Mouse (Mus musculus): ENCODE results near the gene Fbxo28. TPM values are rescaled to one million over a fixed set of nuclear protein-coding genes. Genes with fewer than 3 reads are reported as not detected.

The Fbxo28 gene
- polyA plus RNA-seq, 2 experiments: 3.8 to 7.1 TPM

DNA sequence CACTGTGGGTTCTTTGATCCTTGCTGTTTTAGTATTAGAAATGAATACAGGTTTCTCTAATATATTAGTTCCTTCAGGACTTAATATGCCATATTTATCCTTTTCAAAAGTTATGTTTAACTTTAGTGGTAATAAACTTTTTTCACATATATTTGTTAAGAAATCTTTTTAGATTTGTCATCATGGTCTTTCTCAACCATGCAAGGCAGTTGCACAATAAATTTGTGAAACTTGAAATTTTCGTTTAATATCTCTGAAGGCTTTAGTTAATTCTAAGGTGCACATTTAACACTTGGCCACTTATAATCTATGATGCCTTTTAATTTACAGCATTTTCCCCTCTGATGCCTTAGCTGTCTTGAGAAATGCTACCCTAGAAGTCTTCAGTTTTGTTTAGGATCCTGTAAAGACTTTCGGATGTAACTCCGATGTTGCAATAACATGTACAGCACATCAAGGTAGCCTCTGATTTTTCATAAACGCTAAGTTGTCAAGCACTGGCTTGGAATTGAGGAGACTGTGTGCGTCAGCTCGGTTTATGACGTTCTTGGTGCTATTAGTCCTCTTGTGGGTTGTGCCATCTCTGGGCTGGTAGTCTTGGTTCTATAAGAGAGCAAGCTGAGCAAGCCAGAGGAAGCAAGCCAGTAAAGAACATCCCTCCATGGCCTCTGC is 7.5 kb downstream of the Fbxo28 start:
- ATAC-seq (ENCODE audit: insufficient read depth) (no peak), DNase-seq (ENCODE audit: low read depth in 3 of 3, low spot score in 3 of 3) (no peak)
- WGBS (ENCODE audit: insufficient replicate concordance): 79% methylated on average over 7 of the region's 7 CpGs
- Histone ChIP-seq H3K27ac (no peak overlapping the region), H3K4me3 (ENCODE audit: insufficient read depth in 1 of 2, low read depth in 2 of 2, low read length in 2 of 2) (no peak overlapping the region), H3K9ac (replicated peaks) (no peak overlapping the region), H3K9me3 (ENCODE audit: control insufficient read depth, low read length) (no peaks in the 10 kb centered on the region), H3K4me1 (replicated peaks; ENCODE audit: control insufficient read depth in 2 of 2, insufficient read depth in 2 of 2, low read length in 1 of 2) (peaks cover 0 to 5% of the 10 kb centered on the region in 2 experiments; a peak in 2 of 4 replicates), H3K4me2 (ENCODE audit: low read depth) (no peak overlapping the region), H3K36me3 (replicated peaks; ENCODE audit: control insufficient read depth, insufficient read depth, low read depth) (no peaks in the 10 kb centered on the region; the same call in 1 of the 2 replicates), H3K27me3 (ENCODE audit: control insufficient read depth, insufficient read depth, low read length) (no peaks in the 10 kb centered on the region)
- TF ChIP-seq EP300 (IDR thresholded peaks at IDR 0.05; ENCODE audit: low read depth) (no peak), CTCF (IDR thresholded peaks at IDR 0.05; ENCODE audit: low read depth) (no peak)

DNA sequence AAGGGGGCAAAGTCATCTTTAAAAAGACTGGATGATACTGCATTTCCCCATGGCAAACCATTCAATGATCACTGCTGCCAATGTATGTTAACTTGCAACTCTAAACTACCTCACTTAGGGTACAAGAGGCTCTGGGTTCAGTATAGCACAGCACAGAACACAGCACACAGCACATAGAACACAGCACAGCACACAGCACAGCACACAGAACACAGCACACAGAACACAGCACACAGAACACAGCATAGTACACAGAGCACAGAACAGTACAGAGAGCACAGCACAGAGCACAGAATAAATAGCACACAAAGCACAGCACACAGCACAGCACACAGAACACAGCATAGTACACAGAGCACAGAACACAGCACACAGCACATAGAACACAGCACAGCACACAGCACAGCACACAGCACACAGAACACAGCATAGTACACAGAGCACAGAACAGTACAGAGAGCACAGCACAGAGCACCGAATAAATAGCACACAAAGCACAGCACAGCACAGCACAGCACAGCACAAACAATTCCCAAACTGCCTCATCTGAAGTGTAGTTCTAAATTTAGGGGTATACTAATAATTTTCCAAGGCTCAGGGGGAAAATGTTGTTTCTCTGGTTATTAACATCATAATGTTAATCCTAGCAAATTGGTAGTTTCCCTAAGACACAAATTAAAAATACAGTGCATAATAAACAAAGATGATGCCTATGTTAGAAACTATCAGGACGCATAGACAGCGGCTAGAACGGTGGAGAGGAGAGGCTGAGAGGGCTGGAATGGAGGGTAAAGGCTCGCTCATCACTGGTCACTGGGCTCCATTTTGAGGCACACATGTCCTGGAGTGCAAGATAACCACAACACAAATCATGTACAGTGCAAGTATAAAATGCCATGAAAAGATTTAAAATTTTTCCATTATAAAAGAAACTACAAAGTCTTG is 9.1 kb downstream of the Fbxo28 start:
- DNase-seq (ENCODE audit: low read depth in 3 of 3, low spot score in 3 of 3) (no peak), ATAC-seq (ENCODE audit: insufficient read depth) (no peak)
- WGBS (ENCODE audit: insufficient replicate concordance): 84% methylated on average over 5 of the region's 5 CpGs
- H3K36me3 ChIP-seq (replicated peaks; ENCODE audit: control insufficient read depth, insufficient read depth, low read depth): peaks cover 3% of the 10 kb centered on the region; the same call in 1 of the 2 replicates
- H3K9me3 ChIP-seq (ENCODE audit: control insufficient read depth, low read length): no peaks in the 10 kb centered on the region
- no peak overlapping the region for H3K27ac ChIP-seq
- no peak overlapping the region for H3K4me2 ChIP-seq (ENCODE audit: low read depth)
- TF ChIP-seq CTCF (IDR thresholded peaks at IDR 0.05; ENCODE audit: low read depth): no peak
- no peak for TF ChIP-seq EP300 (IDR thresholded peaks at IDR 0.05; ENCODE audit: low read depth)
- no peak overlapping the region for H3K4me3 ChIP-seq (ENCODE audit: insufficient read depth in 1 of 2, low read depth in 2 of 2, low read length in 2 of 2)
- H3K27me3 ChIP-seq (ENCODE audit: control insufficient read depth, insufficient read depth, low read length): no peaks in the 10 kb centered on the region
- H3K4me1 ChIP-seq (replicated peaks; ENCODE audit: control insufficient read depth in 2 of 2, insufficient read depth in 2 of 2, low read length in 1 of 2): peaks cover 0 to 5% of the 10 kb centered on the region in 2 experiments; a peak in 2 of 4 replicates
- H3K9ac ChIP-seq (replicated peaks): no peak overlapping the region

DNA sequence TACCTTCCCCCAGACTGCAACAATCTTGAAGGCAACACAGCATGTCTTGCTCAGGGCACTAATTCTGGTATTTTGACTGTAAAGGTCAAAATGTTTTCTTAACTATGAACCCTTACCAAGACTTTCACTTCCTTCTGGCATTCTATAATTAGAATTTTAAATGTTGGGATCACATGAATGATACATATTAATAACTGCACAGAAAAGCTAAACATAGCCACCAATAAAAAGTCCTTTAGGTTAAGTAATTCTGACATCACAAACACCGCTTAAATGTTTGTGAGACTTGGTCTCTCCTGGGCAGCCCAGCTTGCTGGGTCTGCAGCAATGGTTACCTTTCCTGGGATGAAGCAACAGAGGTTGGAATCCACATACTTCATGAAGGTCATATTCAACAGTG is 15.5 kb downstream of the Fbxo28 start:
- WGBS (ENCODE audit: insufficient replicate concordance): 81% methylated on average over 1 of the region's 1 CpGs
- no peak overlapping the region for H3K4me2 ChIP-seq (ENCODE audit: low read depth)
- DNase-seq (ENCODE audit: low read depth in 3 of 3, low spot score in 3 of 3) (no peak), ATAC-seq (ENCODE audit: insufficient read depth) (no peak)
- TF ChIP-seq EP300 (IDR thresholded peaks at IDR 0.05; ENCODE audit: low read depth) (no peak), CTCF (IDR thresholded peaks at IDR 0.05; ENCODE audit: low read depth) (no peak)
- peaks cover 38% of the 10 kb centered on the region for H3K36me3 ChIP-seq (replicated peaks; ENCODE audit: control insufficient read depth, insufficient read depth, low read depth)
- H3K27me3 ChIP-seq (ENCODE audit: control insufficient read depth, insufficient read depth, low read length): no peaks in the 10 kb centered on the region
- no peaks in the 10 kb centered on the region for H3K9me3 ChIP-seq (ENCODE audit: control insufficient read depth, low read length)
- H3K4me1 ChIP-seq (replicated peaks; ENCODE audit: control insufficient read depth in 2 of 2, insufficient read depth in 2 of 2, low read length in 1 of 2): no peaks in the 10 kb centered on the region
- H3K4me3 ChIP-seq (ENCODE audit: insufficient read depth in 1 of 2, low read depth in 2 of 2, low read length in 2 of 2): no peak overlapping the region
- no peak overlapping the region for H3K27ac ChIP-seq
- H3K9ac ChIP-seq (replicated peaks): no peak overlapping the region

DNA sequence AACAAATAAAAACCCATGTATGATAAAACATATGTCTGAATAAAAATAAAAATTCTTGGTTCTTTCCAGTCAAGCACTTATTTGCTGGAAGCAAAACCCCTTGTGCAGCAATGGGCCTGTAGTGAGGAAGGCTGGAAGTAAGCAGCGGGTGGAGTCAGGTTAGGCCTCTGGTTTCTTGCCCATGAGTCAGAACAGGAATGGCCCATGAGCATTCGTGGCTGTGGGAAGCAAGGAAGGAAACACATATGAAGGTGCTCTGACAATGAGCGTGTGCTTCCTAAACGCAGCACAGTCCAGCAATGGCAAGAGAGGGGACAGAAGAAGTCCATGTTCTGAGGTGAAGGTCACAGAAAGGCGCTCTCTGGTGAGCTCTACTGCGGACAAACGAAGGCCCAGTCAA is 16.9 kb downstream of the Fbxo28 start:
- no peaks in the 10 kb centered on the region for H3K9me3 ChIP-seq (ENCODE audit: control insufficient read depth, low read length)
- H3K9ac ChIP-seq (replicated peaks): no peak overlapping the region
- no peak overlapping the region for H3K27ac ChIP-seq
- TF ChIP-seq EP300 (IDR thresholded peaks at IDR 0.05; ENCODE audit: low read depth): no peak
- no peaks in the 10 kb centered on the region for H3K4me1 ChIP-seq (replicated peaks; ENCODE audit: control insufficient read depth in 2 of 2, insufficient read depth in 2 of 2, low read length in 1 of 2)
- H3K4me2 ChIP-seq (ENCODE audit: low read depth): no peak overlapping the region
- DNase-seq (ENCODE audit: low read depth in 3 of 3, low spot score in 3 of 3) (no peak), ATAC-seq (ENCODE audit: insufficient read depth) (no peak)
- H3K36me3 ChIP-seq (replicated peaks; ENCODE audit: control insufficient read depth, insufficient read depth, low read depth): peaks cover 40% of the 10 kb centered on the region
- 83% methylated on average over 7 of the region's 7 CpGs for WGBS (ENCODE audit: insufficient replicate concordance)
- no peak overlapping the region for H3K4me3 ChIP-seq (ENCODE audit: insufficient read depth in 1 of 2, low read depth in 2 of 2, low read length in 2 of 2)
- no peaks in the 10 kb centered on the region for H3K27me3 ChIP-seq (ENCODE audit: control insufficient read depth, insufficient read depth, low read length)

DNA sequence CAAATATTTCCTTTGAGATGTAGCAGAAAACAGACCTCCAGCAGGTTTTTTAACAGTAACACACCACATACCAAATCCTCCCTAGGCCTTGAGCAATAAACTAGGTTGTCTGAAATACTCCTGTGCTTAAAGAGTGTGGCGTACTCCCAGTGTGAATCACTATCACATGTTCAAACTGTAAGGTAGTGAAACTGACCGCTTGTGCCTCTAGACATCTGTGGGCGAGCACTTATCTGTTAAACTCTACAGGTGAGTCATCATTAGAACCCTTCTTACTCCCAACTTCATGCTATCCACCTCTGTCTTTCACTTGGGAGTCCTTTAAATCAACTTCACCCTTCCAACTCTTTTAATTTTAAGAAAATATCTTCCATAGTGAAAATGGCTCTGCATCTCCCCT is 18.3 kb downstream of the Fbxo28 start:
- H3K9me3 ChIP-seq (ENCODE audit: control insufficient read depth, low read length): no peaks in the 10 kb centered on the region
- no peak overlapping the region for H3K4me3 ChIP-seq (ENCODE audit: insufficient read depth in 1 of 2, low read depth in 2 of 2, low read length in 2 of 2)
- H3K9ac ChIP-seq (replicated peaks): no peak overlapping the region
- no peaks in the 10 kb centered on the region for H3K4me1 ChIP-seq (replicated peaks; ENCODE audit: control insufficient read depth in 2 of 2, insufficient read depth in 2 of 2, low read length in 1 of 2)
- peaks cover 46% of the 10 kb centered on the region for H3K36me3 ChIP-seq (replicated peaks; ENCODE audit: control insufficient read depth, insufficient read depth, low read depth)
- ATAC-seq (ENCODE audit: insufficient read depth) (no peak), DNase-seq (ENCODE audit: low read depth in 3 of 3, low spot score in 3 of 3) (no peak)
- H3K27me3 ChIP-seq (ENCODE audit: control insufficient read depth, insufficient read depth, low read length): no peaks in the 10 kb centered on the region
- TF ChIP-seq EP300 (IDR thresholded peaks at IDR 0.05; ENCODE audit: low read depth): no peak
- TF ChIP-seq CTCF (IDR thresholded peaks at IDR 0.05; ENCODE audit: low read depth): no peak
- 87% methylated on average over 3 of the region's 3 CpGs for WGBS (ENCODE audit: insufficient replicate concordance)
- H3K27ac ChIP-seq: no peak overlapping the region
- H3K4me2 ChIP-seq (ENCODE audit: low read depth): no peak overlapping the region

Data from liver, embryonic 14.5 days (tissue).